Mouse (Mus musculus) kidney, adult 2 months (tissue): Measurements from ENCODE around the gene Iqcb1. TPM values are rescaled to one million over a fixed set of nuclear protein-coding genes. Genes with fewer than 3 reads are reported as not detected.
"Not testable (repeated sequence)": the region's sequence is repeated elsewhere in the genome, so short reads cannot be mapped to it uniquely, and the experiment has no call there.

Experiments used
- DNase-seq: peaks from one replicate; pipeline ENCODE4 v3.0.0; 2021
- H3K27ac ChIP-seq: fragments of 200-500 bp; 2 replicates; pipeline ENCODE4 v1.5.1; 2012; ENCODE audit warnings: low read depth, low read length, control low read depth, inconsistent platforms; ENCODE audit not compliant: insufficient read depth
- H3K27me3 ChIP-seq: fragments of 200-500 bp; replicated peaks from 2 replicates; pipeline ENCODE4 v1.6.1; 2012; ENCODE audit warnings: mild to moderate bottlenecking, moderate library complexity, low read length, inconsistent platforms; ENCODE audit not compliant: control insufficient read depth, insufficient read depth
- H3K36me3 ChIP-seq: fragments of 200-500 bp; 2 replicates; pipeline ENCODE4 v1.6.1; 2012; ENCODE audit warnings: mild to moderate bottlenecking, moderate library complexity, low read length, inconsistent platforms; ENCODE audit not compliant: control insufficient read depth, insufficient read depth
- H3K4me1 ChIP-seq: fragments of 200-500 bp; 2 replicates; pipeline ENCODE4 v1.6.1; 2011; ENCODE audit warnings: low read length; ENCODE audit not compliant: control insufficient read depth, insufficient read depth
- H3K4me3 ChIP-seq: fragments of 200-500 bp; 2 replicates; pipeline ENCODE4 v1.5.1; 2011; ENCODE audit warnings: mild to moderate bottlenecking, low read depth, low read length, control low read depth; ENCODE audit not compliant: insufficient read depth
- CTCF ChIP-seq: fragments of 200-500 bp; conservative IDR thresholded peaks from 2 replicates; pipeline ENCODE4 v1.5.1; 2011; ENCODE audit warnings: low read depth, mild to moderate bottlenecking, control low read depth, low read length, moderate library complexity, mixed read lengths; ENCODE audit not compliant: insufficient read depth, insufficient read length
- POLR2A ChIP-seq: fragments of 200-500 bp; IDR thresholded peaks from one replicate; pipeline ENCODE4 v1.6.1; 2011; ENCODE audit warnings: low read depth, low read length, control low read depth
- WGBS: fragments of 180-500 bp; shearing (Covaris S2); methylation state at CpG from one replicate; pipeline ENCODE4 v1.1.7; 2018; 5-methylcytosine and 5-hydroxymethylcytosine counted together
- polyA plus RNA-seq: library from polyadenylated mRNA; depleted of rRNA; stranded (reverse); fragments of >200 nt; gene quantifications from 2 replicates; pipeline ENCODE4 v1.2.3, GENCODE M21; 2012

The Iqcb1 gene
- polyA plus RNA-seq, 1 experiment = 3.0 TPM

DNA sequence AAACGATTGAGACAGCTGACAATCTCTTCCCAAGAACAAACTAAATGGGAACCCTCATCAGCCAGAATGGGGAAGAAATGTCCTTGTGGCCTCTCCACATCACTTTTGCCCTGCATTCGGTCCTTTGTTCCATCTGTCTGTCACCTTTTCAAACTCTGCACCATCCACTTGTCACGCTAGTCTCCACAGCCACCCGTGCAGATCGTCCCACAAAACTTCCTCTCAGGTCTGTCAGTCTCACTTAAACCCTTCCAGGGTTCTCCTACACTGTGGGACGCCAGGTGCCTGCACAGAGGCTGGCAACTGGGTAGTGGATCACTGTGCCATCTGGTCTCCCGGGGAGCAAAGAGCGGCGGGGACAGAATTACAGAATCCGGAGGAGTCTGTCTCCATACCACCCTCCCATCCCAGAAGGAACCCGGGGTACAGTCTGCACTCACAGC is 553 bp upstream of the Iqcb1 start:
- Histone ChIP-seq H3K27ac (no peak overlapping the region), H3K27me3 (no peaks in the 10 kb centered on the region), H3K4me1 (peaks cover 6% of the 10 kb centered on the region; the same call in 1 of the 2 replicates), H3K4me3 (peak overlapping the region; percentile 87), H3K36me3 (no peaks in the 10 kb centered on the region)
- 11% methylated on average over 11 of the region's 11 CpGs for WGBS
- no peak for DNase-seq
- TF ChIP-seq POLR2A (no peak), CTCF (no peak)

DNA sequence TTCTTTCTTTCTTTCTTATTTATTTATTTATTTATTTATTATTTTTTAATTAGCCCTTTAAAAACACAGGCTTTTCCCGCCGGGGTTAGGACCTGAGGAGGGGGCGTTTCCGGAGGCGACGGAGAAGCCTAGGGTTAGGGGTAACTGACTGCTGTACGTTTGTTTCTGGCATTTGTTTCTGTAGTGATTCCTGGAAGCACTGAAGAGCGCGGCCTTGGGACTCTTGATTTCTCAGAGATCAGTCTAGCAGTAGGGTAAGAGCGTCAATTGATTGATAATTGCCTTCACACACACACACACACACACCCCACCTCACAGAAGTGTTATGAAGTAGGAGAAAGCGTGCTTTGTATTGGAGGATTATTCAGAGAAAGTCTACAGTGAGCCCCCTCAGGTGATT is 635 bp downstream of the Iqcb1 start:
- H3K27ac ChIP-seq = no peak overlapping the region
- H3K27me3 ChIP-seq = no peaks in the 10 kb centered on the region
- no peak for DNase-seq
- peak overlapping the region; percentile 87 for H3K4me3 ChIP-seq
- TF ChIP-seq CTCF = no peak
- TF ChIP-seq POLR2A = no peak
- H3K36me3 ChIP-seq = no peaks in the 10 kb centered on the region
- H3K4me1 ChIP-seq = peaks cover 6% of the 10 kb centered on the region; the same call in 1 of the 2 replicates
- whole genome bisulfite sequencing = 16% methylated on average over 11 of the region's 11 CpGs

DNA sequence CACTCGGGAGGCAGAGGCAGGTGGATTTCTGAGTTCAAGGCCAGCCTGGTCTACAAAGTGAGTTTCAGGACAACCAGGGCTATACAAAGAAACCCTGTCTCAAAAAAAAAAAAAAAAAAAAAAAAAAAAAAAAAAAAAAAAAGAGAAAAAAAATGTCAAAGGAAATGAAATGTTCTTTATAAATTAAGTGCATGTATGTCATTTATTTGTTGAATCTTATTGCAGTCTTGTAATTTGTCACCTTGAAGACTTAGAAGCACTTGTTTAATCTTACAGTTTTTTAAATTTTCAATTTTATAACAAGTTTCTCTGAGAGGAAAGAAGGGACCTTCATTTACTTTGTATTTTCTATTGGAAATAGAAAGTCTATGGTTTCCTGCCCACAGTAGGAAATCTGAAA is 18.7 kb downstream of the Iqcb1 start:
- H3K27ac ChIP-seq, H3K4me1 ChIP-seq, H3K27me3 ChIP-seq, DNase-seq, H3K36me3 ChIP-seq, H3K4me3 ChIP-seq: not testable (repeated sequence)
- WGBS = 96% methylated on average over 1 of the region's 1 CpGs

DNA sequence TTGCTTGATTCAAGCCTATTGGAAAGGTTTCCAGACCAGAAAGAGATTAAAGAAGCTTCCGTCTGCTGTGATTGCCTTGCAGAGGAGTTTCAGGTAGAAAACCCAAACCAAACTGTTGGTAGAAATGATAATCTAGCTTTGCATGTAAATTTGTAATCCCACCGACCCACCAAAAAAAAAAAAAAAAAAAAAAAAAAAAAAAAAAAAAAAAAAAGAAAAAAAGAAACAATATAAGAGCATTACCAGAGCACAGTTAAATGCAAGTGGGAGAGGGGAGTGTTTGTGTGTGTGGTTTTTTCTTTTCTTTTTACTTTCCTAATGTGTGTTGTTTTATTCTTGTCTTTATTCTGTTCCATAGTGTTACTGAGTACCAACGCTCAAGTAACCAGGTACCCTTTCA is 23.0 kb downstream of the Iqcb1 start:
- Histone ChIP-seq H3K4me1 (no peaks in the 10 kb centered on the region), H3K27ac (no peak overlapping the region), H3K27me3 (no peaks in the 10 kb centered on the region), H3K4me3 (no peak overlapping the region), H3K36me3 (no peaks in the 10 kb centered on the region)
- TF ChIP-seq POLR2A = no peak
- TF ChIP-seq CTCF = no peak
- WGBS = 98% methylated on average over 3 of the region's 3 CpGs
- DNase-seq = no peak

DNA sequence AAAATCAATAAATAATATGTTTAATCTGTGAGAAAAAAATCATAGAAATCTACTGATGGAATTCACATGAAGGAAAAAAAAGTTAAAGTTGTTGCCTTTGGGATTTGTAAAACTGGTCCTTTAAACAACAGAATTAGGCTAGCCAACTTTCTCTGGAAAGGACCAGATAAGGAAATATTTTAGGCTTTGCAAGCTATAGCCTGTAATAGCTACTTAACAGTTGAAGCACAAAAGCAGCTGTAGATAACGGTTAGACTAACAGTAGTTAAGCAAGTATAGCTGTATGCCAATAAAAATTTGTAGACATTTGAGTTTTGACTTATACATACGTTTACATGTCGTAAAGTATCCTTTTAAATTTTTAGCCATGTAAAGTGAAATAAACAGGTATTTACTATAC is 35.4 kb downstream of the Iqcb1 start:
- H3K4me1 ChIP-seq = no peaks in the 10 kb centered on the region
- H3K36me3 ChIP-seq = no peaks in the 10 kb centered on the region; the same call in 1 of the 2 replicates
- no peak overlapping the region for H3K27ac ChIP-seq
- 90% methylated on average over 3 of the region's 3 CpGs for WGBS
- no peak overlapping the region for H3K4me3 ChIP-seq
- DNase-seq = no peak
- no peaks in the 10 kb centered on the region for H3K27me3 ChIP-seq
- TF ChIP-seq POLR2A (no peak), CTCF (no peak)

DNA sequence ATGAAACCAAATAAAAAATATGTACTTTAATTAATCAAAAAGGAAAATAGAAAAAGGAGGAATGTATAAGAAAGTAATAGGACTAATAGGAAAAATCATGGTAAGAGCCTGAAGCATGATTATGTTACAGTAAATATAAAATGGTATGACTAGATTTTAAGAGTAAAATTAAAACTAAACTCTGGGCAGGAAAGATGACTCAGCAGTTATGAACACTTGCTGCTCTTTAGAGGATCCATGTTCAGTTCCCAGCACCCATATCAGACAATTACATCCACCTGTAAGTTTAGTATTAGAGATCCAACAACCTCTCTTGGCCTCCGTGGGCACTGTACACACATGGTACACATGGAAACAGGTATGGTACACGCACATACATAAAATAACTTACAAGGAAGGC is 41.3 kb downstream of the Iqcb1 start:
- no peaks in the 10 kb centered on the region; the same call in 1 of the 2 replicates for H3K36me3 ChIP-seq
- no peak overlapping the region for H3K27ac ChIP-seq
- no peak for TF ChIP-seq CTCF
- TF ChIP-seq POLR2A = no peak
- no peaks in the 10 kb centered on the region for H3K27me3 ChIP-seq
- H3K4me3 ChIP-seq = no peak overlapping the region
- 0 out of 2 replicates have a peak, but pooled peaks cover 6% of the 10 kb centered on the region for H3K4me1 ChIP-seq
- no peak for DNase-seq
- WGBS = 98% methylated on average over 2 of the region's 2 CpGs

DNA sequence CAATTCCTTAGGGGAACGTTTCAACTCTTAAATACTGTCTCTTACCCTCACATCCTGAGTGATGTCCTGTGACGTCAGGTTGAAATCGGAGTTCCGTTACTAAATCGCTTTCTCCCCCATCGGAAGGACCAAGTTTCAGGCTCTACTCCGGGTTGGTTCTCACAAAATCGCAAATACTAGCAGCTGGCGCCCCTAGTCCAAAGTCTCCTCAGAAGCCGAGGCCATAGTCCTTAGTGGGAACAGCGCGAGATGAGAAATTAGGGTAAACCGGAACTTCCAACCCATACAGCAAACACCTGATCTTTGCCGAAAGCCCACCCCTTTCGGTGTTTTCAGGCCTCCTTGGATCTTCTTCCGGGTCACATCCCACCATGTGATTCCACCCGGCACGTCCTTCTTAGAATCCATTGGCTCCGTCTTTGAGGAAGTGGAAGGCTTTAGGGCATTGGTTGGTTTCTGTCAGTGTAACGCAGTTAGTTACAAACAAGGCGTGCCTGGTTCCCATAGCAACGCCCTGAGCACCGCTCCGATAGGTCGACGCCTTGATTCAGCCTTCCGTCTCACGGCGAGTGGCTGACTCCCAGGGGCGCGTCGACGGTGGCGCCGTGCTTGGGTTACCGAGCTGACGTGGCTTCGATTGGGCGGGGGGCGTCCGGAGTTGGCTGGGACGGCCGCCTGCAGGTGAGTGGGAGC is 46.5 kb downstream of the Iqcb1 start, which contains the start of the genes Eaf2 and Golgb1:
Gene Eaf2 (minus strand): TSS at position 421 of the 693 bp plus-strand sequence.
Gene Golgb1 (plus strand): TSS at position 558 of the 693 bp plus-strand sequence.
- Histone ChIP-seq H3K36me3 (no peaks in the 10 kb centered on the region), H3K4me1 (peaks cover 14% of the 10 kb centered on the region), H3K27me3 (no peaks in the 10 kb centered on the region), H3K27ac (peak within 1 kb of the TSS; percentile 74), H3K4me3 (peak within 1 kb of the TSS; percentile 83)
- WGBS = under 1% methylated on average over 43 of the region's 43 CpGs
- TF ChIP-seq POLR2A (no peak), CTCF (no peak)
- DNase-seq = peak; percentile 100
